Mouse (Mus musculus) MEL (cell line): Measurements from ENCODE around the gene Lcn6. TPM values are rescaled to one million over a fixed set of nuclear protein-coding genes. Genes with fewer than 3 reads are reported as not detected.
A peak's percentile ranks its signal among the peaks of the same experiment; 100 is the strongest.

Source experiments
- DNase-seq: peaks from one replicate; pipeline ENCODE4 v3.0.0; 2011; ENCODE audit warnings: low read depth, low spot score
- H3K27ac ChIP-seq: 2 replicates; pipeline ENCODE4 v1.5.1; 2012; ENCODE audit warnings: low read depth, mild to moderate bottlenecking, control low read depth, low read length, moderate library complexity; ENCODE audit not compliant: control insufficient read depth
- H3K27me3 ChIP-seq, 2 experiments: fragments of 150-350 bp in 1 of 2; sonication (generic) in 1 of 2; 2 replicates each; pipeline ENCODE4 v1.6.1; 2012; ENCODE audit warnings: low read length in 2 of 2, mild to moderate bottlenecking in 2 of 2, improper control_type of control experiment in 1 of 2, moderate library complexity in 1 of 2; ENCODE audit not compliant: insufficient read depth in 2 of 2, control insufficient read depth in 1 of 2
- H3K36me3 ChIP-seq, 2 experiments: 2 replicates each; pipeline ENCODE4 v1.6.1; 2012 to 2014; ENCODE audit warnings: low read length in 2 of 2, improper control_type of control experiment in 1 of 2, inconsistent platforms in 1 of 2, mild to moderate bottlenecking in 1 of 2; ENCODE audit not compliant: insufficient read depth in 2 of 2, control insufficient read depth in 1 of 2
- H3K4me1 ChIP-seq, 2 experiments: fragments of 150-350 bp in 1 of 2; sonication (generic) in 1 of 2; 2 replicates each; pipeline ENCODE4 v1.6.1; 2012; ENCODE audit warnings: low read length in 2 of 2, improper control_type of control experiment in 1 of 2, mild to moderate bottlenecking in 1 of 2; ENCODE audit not compliant: insufficient read depth in 2 of 2, control insufficient read depth in 1 of 2
- H3K4me3 ChIP-seq, 2 experiments: fragments of 150-350 bp in 1 of 2; sonication (generic) in 1 of 2; 2 replicates each; pipeline ENCODE4 v1.5.1; 2012; ENCODE audit warnings: low read depth in 2 of 2, low read length in 2 of 2, mild to moderate bottlenecking in 2 of 2, moderate library complexity in 2 of 2, control low read depth in 1 of 2, improper control_type of control experiment in 1 of 2; ENCODE audit not compliant: control insufficient read depth in 1 of 2, insufficient read depth in 1 of 2
- H3K79me2 ChIP-seq: 2 replicates; pipeline ENCODE4 v1.6.1; 2012; ENCODE audit warnings: mild to moderate bottlenecking, low read length, moderate library complexity; ENCODE audit not compliant: control insufficient read depth, poor library complexity, insufficient read depth
- H3K9ac ChIP-seq: 2 replicates; pipeline ENCODE4 v1.6.1; 2012; ENCODE audit warnings: low read depth, mild to moderate bottlenecking, control low read depth, low read length, moderate library complexity; ENCODE audit not compliant: control insufficient read depth, poor library complexity, severe bottlenecking
- H3K9me3 ChIP-seq: fragments of 150-350 bp; sonication (generic); replicated peaks from 2 replicates; pipeline ENCODE4 v1.6.1; 2012; ENCODE audit warnings: mild to moderate bottlenecking, low read length, improper control_type of control experiment, moderate library complexity; ENCODE audit not compliant: insufficient read depth
- BHLHE40 ChIP-seq: IDR thresholded peaks from 2 replicates; pipeline ENCODE4 v1.6.1; 2012; ENCODE audit warnings: low read depth, mild to moderate bottlenecking, inconsistent platforms, low read length, improper control_type of control experiment, borderline replicate concordance
- CHD1 ChIP-seq: IDR thresholded peaks from 2 replicates; pipeline ENCODE4 v1.6.1; 2012; ENCODE audit warnings: low read depth, mild to moderate bottlenecking, inconsistent platforms, low read length, improper control_type of control experiment
- CTCF ChIP-seq, 3 experiments: IDR thresholded peaks in 2 of 3; conservative IDR thresholded peaks in 1 of 3; 2 replicates each; pipeline ENCODE4 v1.5.1; 2011 to 2012; ENCODE audit warnings: low read length in 3 of 3, low read depth in 2 of 3, mild to moderate bottlenecking in 2 of 3, improper control_type of control experiment in 1 of 3, inconsistent platforms in 1 of 3, mixed read lengths in 1 of 3, moderate library complexity in 1 of 3; ENCODE audit not compliant: control insufficient read depth in 1 of 3, insufficient read depth in 1 of 3, poor library complexity in 1 of 3, severe bottlenecking in 1 of 3
- E2F4 ChIP-seq: IDR thresholded peaks from 2 replicates; pipeline ENCODE4 v1.6.1; 2011; ENCODE audit warnings: low read depth, low read length, improper control_type of control experiment, borderline replicate concordance
- ELF1 ChIP-seq: IDR thresholded peaks from 2 replicates; pipeline ENCODE4 v1.6.1; 2014; ENCODE audit warnings: low read depth, mild to moderate bottlenecking, inconsistent platforms, low read length, improper control_type of control experiment, moderate library complexity
- ETS1 ChIP-seq: IDR thresholded peaks from 2 replicates; pipeline ENCODE4 v1.6.1; 2012; ENCODE audit warnings: low read depth, mild to moderate bottlenecking, inconsistent platforms, low read length, improper control_type of control experiment, moderate library complexity
- MAZ ChIP-seq: IDR thresholded peaks from 2 replicates; pipeline ENCODE4 v1.6.1; 2012; ENCODE audit warnings: low read depth, mild to moderate bottlenecking, inconsistent platforms, low read length, improper control_type of control experiment
- NELFE ChIP-seq: IDR thresholded peaks from 2 replicates; pipeline ENCODE4 v1.6.1; 2011; ENCODE audit warnings: low read depth, low read length, improper control_type of control experiment
- NRF1 ChIP-seq: IDR thresholded peaks from 2 replicates; pipeline ENCODE4 v1.6.1; 2014; ENCODE audit warnings: low read depth, mild to moderate bottlenecking, inconsistent platforms, low read length, improper control_type of control experiment, moderate library complexity; ENCODE audit not compliant: poor library complexity, insufficient read depth, severe bottlenecking
- POLR2AphosphoS5 ChIP-seq: IDR thresholded peaks from 2 replicates; pipeline ENCODE4 v1.6.1; 2012; ENCODE audit warnings: low read depth, borderline replicate concordance, mild to moderate bottlenecking, inconsistent platforms, low read length, moderate library complexity, mixed read lengths
- RAD21 ChIP-seq: IDR thresholded peaks from 2 replicates; pipeline ENCODE4 v1.6.1; 2011; ENCODE audit warnings: mild to moderate bottlenecking, low read depth, low read length, improper control_type of control experiment
- RCOR1 ChIP-seq: IDR thresholded peaks from 2 replicates; pipeline ENCODE4 v1.6.1; 2012; ENCODE audit warnings: low read depth, mild to moderate bottlenecking, inconsistent platforms, low read length, improper control_type of control experiment
- SIN3A ChIP-seq: IDR thresholded peaks from 2 replicates; pipeline ENCODE4 v1.6.1; 2012; ENCODE audit warnings: low read length, improper control_type of control experiment, inconsistent platforms
- SMC3 ChIP-seq: IDR thresholded peaks from 2 replicates; pipeline ENCODE4 v1.6.1; 2011; ENCODE audit warnings: low read depth, low read length, improper control_type of control experiment
- TBP ChIP-seq: IDR thresholded peaks from 2 replicates; pipeline ENCODE4 v1.8.0; 2011; ENCODE audit warnings: low read depth, low read length, improper control_type of control experiment
- UBTF ChIP-seq: IDR thresholded peaks from 2 replicates; pipeline ENCODE4 v1.6.1; 2012; ENCODE audit warnings: low read depth, mild to moderate bottlenecking, inconsistent platforms, low read length, improper control_type of control experiment, moderate library complexity, borderline replicate concordance; ENCODE audit not compliant: insufficient read depth
- USF1 ChIP-seq: IDR thresholded peaks from 2 replicates; pipeline ENCODE4 v1.6.1; 2014; ENCODE audit warnings: low read depth, mild to moderate bottlenecking, inconsistent platforms, low read length, improper control_type of control experiment, moderate library complexity
- ZNF384 ChIP-seq: IDR thresholded peaks from 2 replicates; pipeline ENCODE4 v1.6.1; 2012; ENCODE audit warnings: low read depth, mild to moderate bottlenecking, inconsistent platforms, low read length, improper control_type of control experiment
- polyA plus RNA-seq, 2 experiments: library from polyadenylated mRNA; stranded (reverse) in 1 of 2; unstranded in 1 of 2; fragments of >175 nt in 1 of 2; fragments of >200 nt in 1 of 2; gene quantifications; 2 replicates each; pipeline versions ENCODE4 v1.2.1 to v1.2.4; 2012; ENCODE audit warnings: low replicate concordance in 2 of 2, low read depth in 1 of 2; ENCODE audit not compliant: insufficient read length in 2 of 2, insufficient read depth in 1 of 2, missing spikeins in 1 of 2
- total RNA-seq: library from RNA; depleted of rRNA; stranded (reverse); fragments of 300-350 nt; gene quantifications from 2 replicates; pipeline ENCODE4 v1.2.3, GENCODE M21; 2012

The Lcn6 gene
- total and polyA plus RNA-seq, 3 experiments, result not detected

DNA sequence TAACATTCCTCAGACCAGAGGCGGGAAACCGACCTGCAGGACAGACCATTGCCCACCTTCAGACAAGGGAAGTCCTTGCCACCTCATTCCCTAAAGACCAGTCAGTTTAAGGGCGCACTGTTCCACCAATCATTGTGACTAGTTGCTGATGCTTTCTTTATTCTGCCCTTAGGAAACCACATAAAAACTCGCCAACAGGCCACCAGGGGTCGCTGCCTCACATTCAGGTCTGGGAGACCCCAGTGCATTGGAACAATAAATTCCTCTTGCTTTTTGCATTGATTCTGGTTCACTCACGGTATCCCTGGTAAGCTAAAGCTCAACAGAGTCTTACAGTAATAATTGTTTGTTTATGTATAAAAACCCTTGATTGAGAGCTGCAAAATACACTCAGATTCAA, 36.7 kb upstream of the Lcn6 start:
- H3K36me3 ChIP-seq, result no peaks in the 10 kb centered on the region
- H3K4me1 ChIP-seq, result no peaks in the 10 kb centered on the region
- H3K79me2 ChIP-seq, result no peaks in the 10 kb centered on the region
- H3K9me3 ChIP-seq, result no peaks in the 10 kb centered on the region
- H3K27me3 ChIP-seq, result peaks cover 0 to 4% of the 10 kb centered on the region in 2 experiments; a peak in 1 of 4 replicates
- H3K27ac ChIP-seq, result no peak overlapping the region
- peak; percentile 21; the same call in 1 of the 2 replicates for TF ChIP-seq RAD21
- peak; percentile 36 for TF ChIP-seq SMC3
- TF ChIP-seq NRF1, result no peak
- peak; percentile 67 to 85 (median 73) for TF ChIP-seq CTCF (IDR thresholded peaks at IDR 0.05 in 2 of 3, conservative IDR thresholded peaks at IDR 0.05 in 1 of 3; ENCODE audit: control insufficient read depth in 1 of 3, insufficient read depth in 1 of 3, low read depth in 2 of 3, low read length in 3 of 3, poor library complexity in 1 of 3, severe bottlenecking in 1 of 3)
- H3K4me3 ChIP-seq, result no peak overlapping the region
- no peak overlapping the region for H3K9ac ChIP-seq
- DNase-seq, result peak; percentile 57

DNA sequence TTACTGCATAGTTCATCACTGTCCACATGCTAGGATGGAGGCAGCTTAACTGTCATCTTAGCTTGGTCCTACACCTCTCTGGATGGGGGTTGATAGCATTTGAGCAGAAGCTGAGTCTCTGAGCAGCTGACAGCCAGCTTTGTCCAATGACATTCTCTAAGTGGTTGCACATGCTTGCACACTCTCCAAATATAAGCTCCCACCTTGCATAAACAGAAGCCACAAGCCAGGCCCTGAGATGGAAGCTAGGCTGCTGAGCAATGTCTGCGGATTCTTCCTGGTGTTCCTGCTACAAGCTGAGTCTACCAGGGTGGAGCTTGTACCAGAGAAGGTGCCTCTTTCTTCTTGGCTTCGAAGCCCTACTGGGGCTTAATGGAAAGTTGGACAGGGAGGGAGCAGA, 23.7 kb upstream of the Lcn6 start, which contains the start of gene Lcn8:
TSS of gene Lcn8 (plus strand) at position 219 of the 400 bp plus-strand sequence.
- H3K9me3 ChIP-seq, result no peaks in the 10 kb centered on the region
- no peak for DNase-seq
- H3K36me3 ChIP-seq, result no peaks in the 10 kb centered on the region
- no peaks in the 10 kb centered on the region for H3K4me1 ChIP-seq
- H3K9ac ChIP-seq, result no peak within 1 kb of the TSS
- peaks cover 8 to 20% of the 10 kb centered on the region in 2 experiments; a peak in 3 of 4 replicates for H3K27me3 ChIP-seq
- no peaks in the 10 kb centered on the region for H3K79me2 ChIP-seq
- no peak within 1 kb of the TSS for H3K27ac ChIP-seq
- TF ChIP-seq E2F4 (no peak), POLR2AphosphoS5 (no peak)
- H3K4me3 ChIP-seq, result no peak within 1 kb of the TSS

DNA sequence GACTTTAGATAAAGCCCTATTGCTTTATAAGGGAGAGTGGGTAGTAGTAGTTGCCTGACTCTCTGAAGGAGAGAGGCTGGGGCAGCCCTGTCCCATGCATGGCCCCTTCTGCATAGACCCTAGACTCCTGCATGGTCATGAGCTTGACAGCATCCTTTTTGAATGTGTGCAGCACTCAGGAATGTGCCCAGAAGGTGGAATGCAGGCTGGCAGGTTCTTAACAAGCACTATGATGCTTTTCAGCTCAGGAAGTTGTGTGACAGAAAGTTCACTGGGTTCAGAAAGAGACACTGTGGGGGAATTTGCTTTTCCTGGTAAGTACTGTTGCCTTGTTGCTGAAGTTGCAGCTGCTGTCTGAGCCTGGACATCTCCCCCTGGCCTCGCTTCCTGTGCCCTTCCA, 22.1 kb upstream of the Lcn6 start:
- Histone ChIP-seq H3K9me3 (no peaks in the 10 kb centered on the region), H3K79me2 (no peaks in the 10 kb centered on the region), H3K27ac (no peak overlapping the region), H3K36me3 (no peaks in the 10 kb centered on the region), H3K4me3 (no peak overlapping the region), H3K4me1 (no peaks in the 10 kb centered on the region), H3K27me3 (peaks cover 10 to 20% of the 10 kb centered on the region in 2 experiments; a peak in 3 of 4 replicates), H3K9ac (no peak overlapping the region)
- TF ChIP-seq TBP, result no peak
- no peak for TF ChIP-seq RCOR1
- no peak for TF ChIP-seq BHLHE40
- TF ChIP-seq USF1, result no peak
- no peak for TF ChIP-seq CTCF (IDR thresholded peaks at IDR 0.05 in 2 of 3, conservative IDR thresholded peaks at IDR 0.05 in 1 of 3; ENCODE audit: control insufficient read depth in 1 of 3, insufficient read depth in 1 of 3, low read depth in 2 of 3, low read length in 3 of 3, poor library complexity in 1 of 3, severe bottlenecking in 1 of 3)
- TF ChIP-seq SIN3A, result no peak
- TF ChIP-seq NELFE, result no peak
- no peak for TF ChIP-seq UBTF
- no peak for TF ChIP-seq POLR2AphosphoS5
- no peak for TF ChIP-seq MAZ
- TF ChIP-seq ELF1, result no peak
- TF ChIP-seq ETS1, result no peak
- TF ChIP-seq CHD1, result no peak
- no peak for TF ChIP-seq ZNF384
- DNase-seq, result no peak
